Mouse (Mus musculus) forelimb bud, embryonic 11.5 days (tissue): ENCODE data around the gene Fscn1.

Source experiments
- DNase-seq: peaks from one replicate; pipeline ENCODE4 v3.0.0-alpha.2; 2012; ENCODE audit warnings: low read depth, low spot score

The Fscn1 gene

DNA sequence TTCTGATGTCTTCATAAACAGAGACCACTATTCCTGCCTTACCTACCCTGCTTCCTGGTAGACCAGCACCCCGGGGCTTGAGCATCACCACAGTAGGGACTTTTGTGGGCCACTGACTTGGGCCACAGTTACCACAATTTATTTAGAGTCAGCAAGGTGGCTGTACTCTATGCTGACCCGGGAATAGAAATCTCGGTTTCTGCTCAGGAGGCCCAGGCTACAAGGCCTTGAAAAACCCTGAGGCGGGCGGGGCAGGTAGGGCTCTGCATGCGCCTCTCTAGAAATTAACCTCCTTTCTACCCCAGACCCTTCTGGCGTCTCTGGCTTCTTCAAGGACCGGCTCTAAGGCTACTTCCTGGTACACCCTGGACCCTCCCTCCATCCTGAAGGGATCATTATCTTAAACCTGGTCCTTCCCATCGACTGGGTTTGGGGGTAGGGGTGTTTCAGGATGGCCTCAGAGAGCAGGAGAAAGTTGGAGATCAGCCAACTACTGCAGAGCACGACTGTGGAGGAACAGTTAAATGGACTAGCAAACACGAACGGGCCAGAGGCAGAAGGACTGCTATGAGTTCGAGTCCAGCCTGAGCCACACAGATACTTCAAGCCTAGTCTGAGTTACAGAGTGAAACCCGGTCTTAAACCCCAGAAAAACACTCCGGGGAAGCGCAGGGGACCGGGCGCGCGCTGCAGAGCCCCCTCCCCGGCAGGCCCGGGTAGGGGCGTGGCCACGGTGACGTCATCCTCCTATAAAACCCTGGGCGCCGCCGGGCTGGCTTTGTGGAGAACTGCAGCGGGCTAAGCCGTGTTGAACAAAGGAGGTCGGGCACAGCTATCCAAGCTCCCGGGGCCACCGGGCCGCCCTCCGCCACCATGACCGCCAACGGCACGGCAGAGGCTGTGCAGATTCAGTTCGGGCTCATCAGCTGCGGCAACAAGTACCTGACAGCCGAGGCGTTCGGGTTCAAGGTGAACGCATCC, at the start of gene Fscn1:
Fscn1 (plus strand) TSS at position 768 of the 981 bp plus-strand sequence.
- peak; percentile 93 for DNase-seq

DNA sequence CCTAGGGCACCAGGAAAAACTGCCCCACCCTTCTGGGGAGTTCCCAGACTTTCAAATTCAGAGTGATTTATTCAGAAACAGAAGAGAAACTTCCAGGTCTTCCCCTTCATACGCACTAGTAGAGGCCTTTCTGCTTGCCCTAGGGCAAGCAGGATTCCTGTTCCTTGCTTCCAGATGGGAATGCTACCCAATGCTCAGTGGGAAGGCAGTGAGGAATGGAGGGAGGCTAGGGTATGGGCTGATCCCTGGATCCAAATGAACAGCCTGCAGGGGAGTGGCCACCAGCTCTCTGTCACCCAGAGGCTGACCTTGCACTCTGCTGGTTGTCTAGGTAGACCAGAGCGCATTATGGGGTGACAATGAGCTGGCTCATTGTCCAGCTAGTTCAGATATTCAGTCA, 48.5 kb upstream of the Fscn1 start:
- no peak for DNase-seq

DNA sequence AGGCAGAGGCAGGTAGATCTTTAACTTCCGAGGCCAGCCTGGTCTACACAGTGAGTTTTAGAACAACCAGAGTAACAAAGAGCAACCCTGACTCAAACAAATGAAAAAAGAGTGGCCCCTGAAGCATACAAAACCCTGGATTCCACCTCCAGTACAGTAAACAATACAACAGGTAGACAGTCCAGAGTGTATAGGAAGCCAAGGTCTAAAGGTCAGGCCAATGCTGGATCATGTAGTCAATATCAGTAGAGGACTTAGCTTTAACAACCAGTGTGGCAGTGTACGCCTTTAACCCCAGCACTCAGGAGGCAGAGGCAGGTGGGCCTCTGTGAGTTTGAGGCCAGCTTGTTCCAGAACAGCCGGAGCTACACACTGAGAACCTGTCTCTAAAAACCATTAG, 47.8 kb upstream of the Fscn1 start:
- no peak for DNase-seq

DNA sequence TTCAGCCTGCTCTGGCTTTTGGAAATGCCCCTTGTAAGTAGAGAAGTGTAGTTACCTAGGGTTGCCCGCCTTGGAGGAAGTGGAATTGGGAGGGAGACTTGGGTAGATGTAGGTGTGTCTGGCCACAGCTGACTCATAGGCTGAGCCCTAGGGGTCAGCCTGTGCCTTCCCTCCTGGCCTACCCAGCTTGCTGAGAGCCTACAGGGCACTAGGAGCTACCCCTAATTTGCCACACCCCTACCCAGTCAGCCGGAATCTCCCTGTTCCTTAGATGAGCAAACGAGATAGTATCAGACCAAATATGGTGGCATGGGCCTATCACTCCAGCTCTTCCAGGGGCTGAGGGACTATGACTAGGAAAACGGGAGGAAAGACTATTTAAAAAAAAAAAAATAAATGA, 47.4 kb upstream of the Fscn1 start:
- no peak for DNase-seq

DNA sequence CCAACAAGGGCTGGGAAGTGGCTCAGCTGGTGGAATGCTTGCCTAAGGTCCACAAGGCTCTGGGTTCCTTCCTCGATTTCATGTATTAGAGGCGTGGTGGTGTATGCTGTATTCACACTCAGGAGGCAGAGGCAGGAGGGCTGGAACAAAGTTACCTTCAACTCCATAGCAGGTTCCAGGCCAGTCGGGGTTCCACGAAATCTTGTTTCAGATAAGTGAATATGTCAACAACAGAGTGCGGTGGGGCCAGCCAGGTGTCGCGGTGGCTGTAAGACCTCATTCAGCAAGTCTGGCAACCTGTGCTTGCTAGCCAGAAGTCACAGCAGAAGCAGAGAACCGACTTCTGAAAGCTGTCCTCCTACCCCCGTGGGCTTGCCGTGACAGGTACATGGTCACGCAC, 44.9 kb upstream of the Fscn1 start:
- no peak for DNase-seq

DNA sequence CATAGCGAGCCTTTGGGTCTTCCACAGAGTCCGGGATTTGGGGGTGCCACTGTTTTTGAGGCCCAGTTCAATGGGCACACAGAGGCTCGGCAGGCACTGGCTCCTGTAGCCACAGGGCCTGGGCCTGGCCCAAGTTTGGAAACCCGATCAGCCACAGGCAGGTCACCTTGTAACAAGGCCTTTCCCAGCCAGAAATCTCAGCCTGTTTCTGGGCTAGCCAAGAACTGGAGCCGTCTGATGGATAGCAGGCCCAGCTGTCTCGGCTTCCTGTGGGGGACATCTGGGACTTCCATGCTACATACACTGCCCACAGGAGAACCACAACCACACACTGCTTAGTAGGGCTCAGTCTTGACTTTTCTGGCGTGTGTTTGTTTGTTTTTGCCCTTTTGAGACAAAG, 43.5 kb upstream of the Fscn1 start:
- DNase-seq = no peak

DNA sequence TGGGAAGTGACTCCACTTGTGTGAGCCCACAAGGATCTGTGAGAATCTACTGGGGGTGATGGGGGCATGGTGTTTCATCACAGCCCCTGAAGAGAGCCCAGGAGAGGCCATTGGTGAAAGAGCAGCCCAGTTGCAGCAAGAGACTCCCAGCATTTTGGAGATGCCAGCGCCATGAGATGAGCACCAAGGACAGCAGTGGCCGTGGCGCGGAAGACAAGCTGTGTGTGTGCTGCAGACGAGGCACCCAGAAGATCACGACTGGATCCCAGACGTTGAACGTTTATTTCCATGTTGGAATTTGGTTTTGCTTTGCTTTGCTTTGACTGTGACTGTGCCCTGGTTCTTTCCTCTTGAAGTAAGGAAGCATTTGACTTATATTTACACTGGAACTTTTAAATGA, 42.7 kb upstream of the Fscn1 start:
- no peak for DNase-seq

DNA sequence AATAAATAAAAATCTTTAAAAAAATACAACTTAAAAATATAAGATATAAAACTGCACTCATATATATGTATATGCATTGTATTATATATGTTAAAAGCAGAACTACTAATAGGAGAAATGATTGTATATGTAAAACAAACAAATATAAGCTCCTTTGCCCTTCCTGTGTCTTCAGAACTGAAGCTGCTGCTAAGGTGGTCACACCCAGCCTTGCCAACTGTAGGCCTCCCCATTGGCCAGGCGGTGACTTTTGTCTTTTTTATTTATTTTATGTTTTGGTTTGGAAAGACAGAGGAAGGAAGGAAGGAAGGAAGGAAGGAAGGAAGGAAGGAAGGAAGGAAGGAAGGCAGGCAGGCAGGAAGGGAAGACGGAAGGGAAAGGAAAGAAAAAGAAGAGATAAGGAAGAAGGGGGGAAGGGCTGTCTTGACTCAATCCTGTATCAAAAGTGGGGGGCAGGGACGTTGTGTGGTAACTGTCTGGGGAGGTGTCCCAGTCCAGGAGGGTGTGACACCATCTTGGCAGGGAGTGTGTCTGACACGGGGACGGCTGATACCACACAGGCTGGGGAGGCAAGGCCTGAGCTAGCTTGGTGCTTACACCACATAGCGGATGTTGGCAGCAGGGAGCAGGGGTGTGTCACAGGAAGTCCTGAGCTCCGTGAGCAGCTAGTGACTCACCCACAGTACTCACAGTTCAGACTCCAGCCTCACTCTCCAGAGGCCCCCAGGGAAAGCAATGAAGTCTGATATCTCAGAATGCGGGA, 39.7 kb upstream of the Fscn1 start:
- DNase-seq = no peak

DNA sequence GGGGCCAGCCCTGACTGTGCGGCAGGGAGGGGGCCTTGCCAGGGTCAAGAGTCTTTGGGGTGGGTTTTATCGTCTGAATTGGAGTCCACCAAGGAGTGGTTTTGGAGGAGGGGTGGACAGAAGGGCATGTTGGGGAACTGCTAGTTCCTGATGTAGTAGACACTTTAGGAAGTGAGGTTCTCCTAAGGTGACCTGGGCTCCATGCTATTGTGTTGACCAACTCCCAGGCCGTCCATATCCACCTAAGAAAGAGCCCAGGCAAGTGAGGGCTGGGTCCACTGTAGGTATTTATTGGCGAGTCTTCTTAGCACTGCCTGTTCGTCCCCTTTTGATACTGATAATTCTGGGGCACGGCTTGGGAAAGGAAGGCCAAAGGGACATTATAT, 39.1 kb upstream of the Fscn1 start:
- no peak for DNase-seq

DNA sequence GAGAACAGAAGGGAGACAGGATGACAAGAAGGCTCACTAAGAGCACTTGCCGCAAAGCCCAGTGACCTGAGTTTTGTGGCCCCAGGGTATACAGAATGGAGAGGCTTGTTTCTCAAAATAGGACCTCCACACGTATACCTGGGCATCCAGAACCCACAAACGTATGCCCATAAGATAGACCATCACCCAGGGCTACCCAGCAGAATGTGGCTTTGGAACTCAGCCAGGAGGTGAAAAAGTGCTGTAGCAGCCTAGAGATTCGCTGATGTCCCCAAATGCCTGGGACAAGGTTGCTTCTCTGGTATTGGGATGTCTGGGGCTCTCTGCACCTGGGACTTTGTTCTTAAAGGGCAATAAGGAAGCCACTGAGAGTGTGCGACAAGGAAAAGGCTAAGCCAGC, 37.9 kb upstream of the Fscn1 start:
- DNase-seq = no peak

DNA sequence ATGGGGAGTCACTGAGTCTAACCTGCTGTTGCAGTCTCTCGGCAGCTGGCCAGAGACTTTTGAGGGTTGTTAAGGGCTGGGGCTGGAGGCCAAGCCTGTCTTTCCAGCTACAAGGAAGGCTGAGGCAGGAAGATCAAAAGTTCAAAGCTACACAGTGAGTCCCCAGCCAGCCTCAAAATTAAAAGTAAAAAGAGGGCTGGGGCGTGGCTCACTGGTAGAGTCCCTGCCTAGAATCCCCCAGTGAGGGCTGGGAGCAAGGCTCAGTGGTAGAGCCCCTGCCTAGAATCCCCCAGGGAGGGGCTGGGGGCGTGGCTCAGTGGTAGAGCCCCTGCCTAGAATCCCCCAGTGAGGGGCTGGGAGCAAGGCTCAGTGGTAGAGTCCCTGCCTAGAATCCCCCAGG, 36.4 kb upstream of the Fscn1 start:
- no peak for DNase-seq

DNA sequence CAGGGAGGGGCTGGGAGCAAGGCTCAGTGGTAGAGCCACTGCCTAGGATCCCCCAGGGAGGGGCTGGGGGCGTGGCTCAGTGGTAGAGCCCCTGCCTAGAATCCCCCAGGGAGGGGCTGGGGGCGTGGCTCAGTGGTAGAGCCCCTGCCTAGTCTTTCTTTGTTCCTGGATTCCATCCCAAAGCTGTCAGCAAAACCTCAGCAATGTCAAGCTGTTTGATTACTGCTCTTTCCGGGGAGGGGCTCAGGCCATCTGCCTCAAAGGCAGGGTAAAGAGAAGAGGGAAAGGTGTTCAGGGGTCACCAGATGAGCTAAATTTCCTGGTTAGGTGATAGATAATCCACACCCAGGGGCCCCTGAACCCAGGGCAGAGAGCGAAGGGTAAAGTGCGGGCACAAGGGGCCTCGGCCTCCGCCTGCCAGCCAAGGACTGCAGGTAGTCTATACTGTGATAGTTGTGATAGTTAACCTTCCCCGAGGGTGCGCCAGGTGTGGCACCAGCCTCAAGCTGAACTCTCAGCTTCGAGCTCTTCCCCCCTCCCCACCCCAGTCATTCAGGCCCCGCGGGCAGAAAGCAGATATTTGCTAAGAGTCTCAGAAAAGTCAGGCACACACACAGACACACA, 35.7 kb upstream of the Fscn1 start:
- no peak for DNase-seq

DNA sequence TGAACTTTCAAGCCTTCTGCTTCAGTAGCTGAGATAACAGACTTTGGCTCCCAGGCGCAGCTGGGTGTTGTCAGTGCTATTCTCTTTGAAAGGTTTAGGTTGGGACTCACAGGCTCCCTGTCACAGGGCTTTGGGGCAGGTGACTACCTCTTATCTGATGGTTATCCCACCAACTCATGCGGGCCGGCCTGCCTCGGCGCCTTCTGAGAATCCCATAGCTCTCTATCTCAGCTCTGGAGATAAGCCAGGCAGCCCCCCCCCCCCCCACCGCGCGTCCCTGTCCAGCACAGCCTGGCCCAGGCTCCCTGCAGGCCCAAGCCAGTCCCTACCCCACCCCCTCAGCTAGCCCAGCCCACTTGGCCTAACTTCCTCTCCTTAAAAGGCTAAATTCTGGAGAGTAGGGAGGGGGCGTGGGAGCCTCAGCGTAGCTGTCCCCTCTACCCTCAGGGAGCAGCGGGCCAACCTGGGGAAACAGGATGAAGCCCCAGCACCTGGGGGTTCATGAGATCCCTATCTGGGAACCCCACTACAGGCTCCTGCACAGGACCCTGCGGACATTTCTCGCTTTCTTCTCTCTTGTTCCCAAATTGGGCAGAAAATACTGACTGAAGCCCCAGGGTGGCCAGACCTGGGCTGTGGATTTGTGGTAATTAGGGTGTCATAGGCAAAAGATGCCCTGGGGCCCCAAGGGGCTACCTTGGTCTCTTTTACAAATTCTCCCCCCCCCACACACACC, 33.8 kb upstream of the Fscn1 start:
- no peak for DNase-seq

DNA sequence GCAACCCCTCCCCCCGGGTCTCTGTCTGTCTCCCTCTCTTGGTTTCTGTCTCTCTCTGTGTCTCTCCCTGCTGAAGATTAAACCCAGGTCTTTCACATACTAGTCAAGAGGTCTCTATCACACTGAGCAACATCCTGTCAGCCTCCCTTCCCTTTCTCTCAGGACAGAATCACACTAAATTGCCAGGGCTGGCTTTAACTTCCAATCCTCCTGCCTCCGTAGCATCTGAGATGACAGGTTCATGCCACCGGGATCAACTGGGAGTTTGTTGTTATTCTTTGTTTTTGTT, 33.3 kb upstream of the Fscn1 start:
- DNase-seq = no peak

DNA sequence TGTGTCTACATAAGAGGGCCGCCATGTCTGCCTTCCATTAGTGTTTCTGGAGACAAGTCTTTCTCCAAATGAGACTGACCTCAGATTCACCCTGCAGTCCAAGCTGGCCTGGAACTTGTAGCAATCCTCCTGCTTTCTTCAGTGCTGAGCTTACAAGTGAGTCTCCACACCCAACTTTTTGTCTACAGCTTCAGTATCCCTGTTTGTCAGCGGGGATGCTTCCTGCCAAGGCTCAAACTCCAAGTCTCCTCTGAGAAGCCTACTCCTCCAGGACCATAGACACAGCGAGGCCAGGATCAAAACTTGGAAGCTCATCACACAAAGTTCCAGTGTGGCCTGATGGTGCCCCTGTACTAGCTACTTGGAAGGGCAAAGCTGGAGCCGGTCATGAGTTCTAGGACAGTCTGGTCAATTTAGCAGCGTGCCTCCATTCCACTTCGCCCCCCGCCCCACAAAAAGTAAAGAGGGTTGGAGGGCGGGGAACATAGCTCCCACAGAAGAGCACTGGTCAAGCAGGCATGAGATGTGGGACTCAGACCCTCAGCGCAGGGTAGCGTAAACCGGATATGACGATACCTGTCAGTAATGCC, 32.7 kb upstream of the Fscn1 start:
- no peak for DNase-seq

DNA sequence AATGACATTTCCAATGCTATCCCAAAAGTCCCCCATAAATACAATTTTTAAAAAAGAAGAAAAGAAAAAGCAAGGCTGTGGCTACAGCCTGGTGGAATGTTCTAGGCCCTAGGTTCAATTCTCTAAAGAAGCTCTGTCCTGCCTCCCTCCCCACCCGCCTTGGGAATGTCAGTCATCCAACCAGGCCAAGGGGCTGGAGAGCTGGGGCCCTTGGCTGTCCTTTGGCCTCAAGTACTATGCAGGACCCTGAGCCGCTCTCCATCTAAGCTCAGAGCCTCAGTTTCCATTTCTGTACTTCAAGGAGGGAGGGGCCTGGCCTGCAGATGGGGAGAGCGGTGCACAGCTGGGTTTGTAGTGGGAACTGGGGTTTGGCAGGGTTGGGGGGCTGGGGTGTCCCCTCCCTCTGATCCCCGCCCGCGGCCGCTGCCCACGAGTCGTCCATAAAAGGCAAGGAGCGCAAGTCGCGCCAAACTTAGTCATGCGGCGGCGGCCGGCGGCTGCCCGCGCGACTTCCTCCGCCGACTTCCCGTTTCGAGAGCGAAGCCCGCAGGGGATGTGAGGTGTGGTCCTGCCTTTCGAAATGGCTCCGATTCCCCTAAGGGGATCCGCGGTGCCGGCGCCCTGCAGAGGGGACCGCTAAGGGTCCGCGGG, 31.3 kb upstream of the Fscn1 start:
- DNase-seq = peak; percentile 52

DNA sequence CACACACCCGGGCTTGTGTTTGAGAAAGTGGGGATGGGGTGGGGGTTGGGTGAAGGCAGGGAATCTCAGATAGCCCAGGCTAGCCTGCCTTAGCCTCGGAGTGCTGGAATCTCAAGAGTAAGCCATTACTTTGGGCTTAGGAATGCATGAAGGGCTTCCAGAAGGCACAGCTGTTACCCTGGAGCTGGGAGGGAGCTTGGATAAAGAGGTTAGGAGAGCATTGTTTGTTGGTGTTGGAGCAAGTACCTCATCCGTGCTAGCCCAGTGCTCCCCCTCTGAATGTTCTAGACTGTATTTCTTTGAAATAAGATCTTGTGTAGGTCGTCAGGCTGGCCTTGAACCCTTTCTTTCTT, 30.8 kb upstream of the Fscn1 start:
- DNase-seq = no peak

DNA sequence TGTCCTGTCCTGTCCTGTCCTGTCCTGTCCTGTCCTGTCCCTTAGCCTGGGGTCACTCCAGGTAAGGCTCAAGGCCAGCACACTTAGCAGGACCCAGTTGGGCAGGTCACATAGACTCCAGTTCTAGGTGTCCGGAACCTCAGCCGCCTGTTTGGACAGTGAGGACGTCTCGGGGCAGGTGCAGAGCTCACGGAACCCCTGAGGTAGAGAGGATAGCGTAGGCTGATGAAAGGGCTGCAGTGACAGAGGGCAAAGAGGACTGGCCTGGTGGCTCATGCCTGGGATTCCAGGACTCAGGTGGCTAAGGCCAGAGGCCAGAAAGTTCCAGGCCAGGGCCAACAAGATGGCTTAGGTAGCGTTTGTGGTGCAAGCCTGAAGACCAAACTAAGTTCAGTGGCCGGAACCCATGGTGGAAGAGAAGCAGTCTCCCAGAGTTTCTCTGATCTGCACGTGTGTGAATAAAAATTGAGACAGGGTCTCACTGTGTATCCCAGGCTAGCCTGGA, 28.9 kb upstream of the Fscn1 start:
- no peak for DNase-seq

DNA sequence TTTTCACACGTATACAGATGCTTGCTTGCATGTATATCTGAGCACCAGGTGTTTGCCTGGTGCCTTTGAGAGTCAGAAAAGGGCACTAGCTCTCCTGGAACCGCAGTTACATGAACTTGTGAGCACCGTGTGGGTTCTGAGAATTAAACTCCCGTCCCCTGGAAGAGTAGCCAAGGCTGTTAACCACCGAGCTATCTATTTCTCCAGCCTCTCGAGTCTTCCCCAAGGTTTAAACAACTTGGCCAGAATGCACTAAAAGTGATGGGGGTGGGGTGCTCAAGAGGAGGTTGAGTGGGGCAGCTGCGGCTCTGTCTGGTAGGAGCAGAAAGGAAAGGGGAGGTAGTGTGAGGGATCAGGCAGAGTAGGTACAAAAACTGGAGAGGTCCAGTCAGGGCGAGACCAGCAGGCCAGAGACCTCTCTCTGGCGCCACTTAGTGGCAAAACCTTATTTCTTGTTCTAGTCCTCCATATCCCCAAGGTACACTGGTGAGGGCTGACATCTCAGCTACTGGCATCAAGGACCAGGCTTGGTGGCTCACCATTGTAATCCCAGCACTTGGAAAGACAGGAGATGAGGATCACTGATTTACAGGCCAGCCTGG, 28.0 kb upstream of the Fscn1 start:
- DNase-seq = peak; percentile 78

DNA sequence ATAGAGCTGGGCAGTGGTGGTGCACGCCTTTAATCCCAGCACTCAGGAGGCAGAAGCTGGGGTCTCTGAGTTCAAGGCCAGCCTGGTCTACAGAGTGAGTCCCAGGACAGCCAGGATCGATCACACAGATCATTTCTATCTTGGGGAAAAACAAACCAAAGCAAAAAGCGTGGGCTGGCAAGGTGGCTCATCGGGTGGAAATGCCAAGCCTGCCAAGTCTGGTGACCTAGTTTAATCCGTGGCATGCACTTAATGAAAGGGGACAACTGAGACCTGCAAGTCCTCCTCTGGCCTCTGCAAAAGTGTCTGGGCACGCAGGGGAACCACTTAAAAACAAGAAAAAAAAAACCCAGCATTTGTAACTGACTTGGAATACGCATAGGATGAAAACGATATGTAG, 27.4 kb upstream of the Fscn1 start:
- DNase-seq = no peak
